Mouse (Mus musculus) midbrain, embryonic 13.5 days (tissue): ENCODE results near the gene Cryl1. TPM values are rescaled to one million over a fixed set of nuclear protein-coding genes. Genes with fewer than 3 reads are reported as not detected.

ENCODE experiments used
- ATAC-seq: fragments of 200-750 bp; cut with Nextera tagmentation; 2 replicates; pipeline ENCODE4 v1.8.0; 2017; ENCODE audit warnings: mild to moderate bottlenecking, moderate TSS enrichment, moderate library complexity
- H3K27ac ChIP-seq: fragments of 300-500 bp; sonication (generic); 2 replicates; pipeline ENCODE4 v1.5.1; 2015; ENCODE audit warnings: inconsistent platforms, mild to moderate bottlenecking, moderate library complexity
- H3K27me3 ChIP-seq: fragments of 300-500 bp; sonication (generic); 2 replicates; pipeline ENCODE4 v1.6.1; 2015; ENCODE audit warnings: mild to moderate bottlenecking, inconsistent platforms
- H3K36me3 ChIP-seq: fragments of 300-500 bp; sonication (generic); 2 replicates; pipeline ENCODE4 v1.6.1; 2015; ENCODE audit warnings: mild to moderate bottlenecking, inconsistent platforms
- H3K4me1 ChIP-seq: fragments of 300-500 bp; sonication (generic); replicated peaks from 2 replicates; pipeline ENCODE4 v1.6.1; 2015; ENCODE audit warnings: inconsistent platforms
- H3K4me2 ChIP-seq: fragments of 300-500 bp; sonication (generic); replicated peaks from 2 replicates; pipeline ENCODE4 v1.6.1; 2015; ENCODE audit warnings: moderate library complexity, mild to moderate bottlenecking, inconsistent platforms
- H3K4me3 ChIP-seq: fragments of 300-500 bp; sonication (generic); replicated peaks from 2 replicates; pipeline ENCODE4 v1.5.1; 2015; ENCODE audit warnings: mild to moderate bottlenecking, inconsistent platforms
- H3K9ac ChIP-seq: fragments of 300-500 bp; sonication (generic); replicated peaks from 2 replicates; pipeline ENCODE4 v1.6.1; 2015; ENCODE audit warnings: mild to moderate bottlenecking, inconsistent platforms
- H3K9me3 ChIP-seq: fragments of 300-500 bp; sonication (generic); 2 replicates; pipeline ENCODE4 v1.6.1; 2016; ENCODE audit warnings: mild to moderate bottlenecking, inconsistent platforms
- WGBS: fragments of 180-500 bp; shearing (Covaris S2); methylation state at CpG from one replicate; pipeline ENCODE4 v1.1.7; 2015; 5-methylcytosine and 5-hydroxymethylcytosine counted together
- polyA plus RNA-seq: library from polyadenylated mRNA; unstranded; fragments of >200 nt; fragmentation: Nextera tagmentation; extraction: Ambion mirVana; gene quantifications from 2 replicates; pipeline ENCODE4 v1.2.1, GENCODE M21; 2015

Cryl1 gene
- polyA plus RNA-seq, 1 experiment from 2014 or later, result 6.6 TPM

GRCm38 (mm10) chr14:57259341-57259740, 139.0 kb downstream of the Cryl1 start:
- 91% methylated on average over 8 of the region's 8 CpGs for whole genome bisulfite sequencing

GRCm38 (mm10) chr14:57248661-57249060, 149.7 kb downstream of the Cryl1 start:
- WGBS, result 57% methylated on average over 3 of the region's 3 CpGs
- no peak overlapping the region for H3K9ac ChIP-seq
- H3K4me3 ChIP-seq, result no peak overlapping the region
- no peak for ATAC-seq
- H3K4me2 ChIP-seq, result no peak overlapping the region
- H3K4me1 ChIP-seq, result no peaks in the 10 kb centered on the region
- no peaks in the 10 kb centered on the region for H3K9me3 ChIP-seq
- H3K27me3 ChIP-seq, result no peaks in the 10 kb centered on the region
- no peaks in the 10 kb centered on the region for H3K36me3 ChIP-seq
- H3K27ac ChIP-seq, result no peak overlapping the region

More at GRCm38 (mm10) chr14:57259341-57259740, 139.0 kb downstream of the Cryl1 start:
- ATAC-seq, result no peak
- Histone ChIP-seq H3K36me3 (no peaks in the 10 kb centered on the region), H3K9me3 (no peaks in the 10 kb centered on the region), H3K9ac (no peak overlapping the region), H3K27me3 (no peaks in the 10 kb centered on the region), H3K4me1 (no peaks in the 10 kb centered on the region), H3K27ac (no peak overlapping the region), H3K4me2 (no peak overlapping the region), H3K4me3 (no peak overlapping the region)

GRCm38 (mm10) chr14:57246575-57246974, 151.8 kb downstream of the Cryl1 start:
- 84% methylated on average over 6 of the region's 6 CpGs for WGBS
- no peak for ATAC-seq

GRCm38 (mm10) chr14:57242978-57243377, 155.4 kb downstream of the Cryl1 start:
- Histone ChIP-seq H3K4me1 (no peaks in the 10 kb centered on the region), H3K27ac (no peak overlapping the region), H3K4me2 (no peak overlapping the region), H3K4me3 (no peak overlapping the region), H3K27me3 (no peaks in the 10 kb centered on the region), H3K9me3 (no peaks in the 10 kb centered on the region), H3K9ac (no peak overlapping the region), H3K36me3 (no peaks in the 10 kb centered on the region)
- WGBS, result 91% methylated on average over 5 of the region's 5 CpGs
- ATAC-seq, result no peak

More at GRCm38 (mm10) chr14:57246575-57246974, 151.8 kb downstream of the Cryl1 start:
- no peak overlapping the region for H3K4me2 ChIP-seq
- no peak overlapping the region for H3K27ac ChIP-seq
- no peaks in the 10 kb centered on the region for H3K4me1 ChIP-seq
- no peak overlapping the region for H3K4me3 ChIP-seq
- H3K9me3 ChIP-seq, result no peaks in the 10 kb centered on the region
- H3K9ac ChIP-seq, result no peak overlapping the region
- no peaks in the 10 kb centered on the region for H3K36me3 ChIP-seq
- no peaks in the 10 kb centered on the region for H3K27me3 ChIP-seq

GRCm38 (mm10) chr14:57235276-57235675, 163.1 kb downstream of the Cryl1 start:
- WGBS, result 79% methylated on average over 11 of the region's 11 CpGs
- Histone ChIP-seq H3K9me3 (no peaks in the 10 kb centered on the region), H3K36me3 (no peaks in the 10 kb centered on the region), H3K27me3 (no peaks in the 10 kb centered on the region), H3K4me3 (no peak overlapping the region), H3K4me1 (0 out of 2 replicates have a peak, but pooled peaks cover 3% of the 10 kb centered on the region), H3K9ac (no peak overlapping the region), H3K27ac (no peak overlapping the region), H3K4me2 (no peak overlapping the region)
- no peak for ATAC-seq

- Histone ChIP-seq H3K36me3 (no peaks in the 10 kb centered on the region), H3K9ac (no peak overlapping the region), H3K4me3 (no peak overlapping the region), H3K27ac (no peak overlapping the region), H3K27me3 (no peaks in the 10 kb centered on the region), H3K4me2 (no peak overlapping the region), H3K9me3 (no peaks in the 10 kb centered on the region), H3K4me1 (0 out of 2 replicates have a peak, but pooled peaks cover 3% of the 10 kb centered on the region)
- no peak for ATAC-seq
- WGBS, result 11% methylated on average over 4 of the region's 4 CpGs
Observed at GRCm38 (mm10) chr14:57234711-57235110, 163.6 kb downstream of the Cryl1 start.

- H3K27me3 ChIP-seq, result no peaks in the 10 kb centered on the region
- no peak for ATAC-seq
Observed at GRCm38 (mm10) chr14:57230264-57231015, 167.9 kb downstream of the Cryl1 start.

More at GRCm38 (mm10) chr14:57230264-57231015, 167.9 kb downstream of the Cryl1 start:
- Histone ChIP-seq H3K36me3 (no peaks in the 10 kb centered on the region), H3K4me3 (no peak overlapping the region), H3K4me1 (0 out of 2 replicates have a peak, but pooled peaks cover 3% of the 10 kb centered on the region), H3K27ac (no peak overlapping the region), H3K9ac (no peak overlapping the region), H3K4me2 (no peak overlapping the region), H3K9me3 (no peaks in the 10 kb centered on the region)
- WGBS, result 82% methylated on average over 6 of the region's 6 CpGs

Other genes with a start within 250 kb of the Cryl1 start
- gene Ift88, start 25.5 kb upstream of the Cryl1 start, polyA plus RNA-seq, result 22.1 and 22.3 TPM in 2 replicates
- 2.6 and 4.4 TPM in 2 replicates for gene Il17d, start 126.2 kb upstream of the Cryl1 start, polyA plus RNA-seq
- gene Eef1akmt1, start 173.1 kb upstream of the Cryl1 start, polyA plus RNA-seq, result 88.9 and 89.0 TPM in 2 replicates